Mouse (Mus musculus) large intestine, adult 2 months (tissue): ENCODE results near the gene Klk8. TPM values are rescaled to one million over a fixed set of nuclear protein-coding genes. Genes with fewer than 3 reads are reported as not detected.

Experiments used
- polyA plus RNA-seq: library from polyadenylated mRNA; depleted of rRNA; stranded (reverse); fragments of >200 nt; gene quantifications from 2 replicates; pipeline ENCODE4 v1.2.3, GENCODE M21; 2012; rRNA removed

The Klk8 gene
- polyA plus RNA-seq, 1 experiment, result 3.1 TPM

Other genes starting within 250 kb of the Klk8 start
- gene Zfp658, start 235.3 kb upstream of the Klk8 start, polyA plus RNA-seq, result 0.83 and 1.3 TPM in 2 replicates
- gene Zfp719, start 218.0 kb upstream of the Klk8 start, polyA plus RNA-seq, result 0.98 and 1.7 TPM in 2 replicates
- 0.10 TPM in 1 of 2 replicates, not detected in the other for gene Zfp819, start 190.4 kb upstream of the Klk8 start, polyA plus RNA-seq
- gene Ceacam18, start 162.9 kb upstream of the Klk8 start, polyA plus RNA-seq, result 19.4 and 35.3 TPM in 2 replicates
- 4.4 and 4.8 TPM in 2 replicates for gene Siglece, start 137.4 kb upstream of the Klk8 start, polyA plus RNA-seq
- gene Ctu1, start 125.6 kb upstream of the Klk8 start, polyA plus RNA-seq, result 8.8 and 9.2 TPM in 2 replicates
- 0.16 TPM in 2 replicates for gene Klk14, start 107.2 kb upstream of the Klk8 start, polyA plus RNA-seq
- not detected in 2 replicates for gene Klk13, start 85.0 kb upstream of the Klk8 start, polyA plus RNA-seq
- gene Klk12, start 28.7 kb upstream of the Klk8 start, polyA plus RNA-seq, result not detected in 2 replicates
- not detected in 2 replicates for gene Klk11, start 23.0 kb upstream of the Klk8 start, polyA plus RNA-seq
- gene Klk10, start 16.5 kb upstream of the Klk8 start, polyA plus RNA-seq, result 0.21 and 0.69 TPM in 2 replicates
- not detected in 2 replicates for gene Klk9, start 5.7 kb upstream of the Klk8 start, polyA plus RNA-seq
- gene Klk7, start 13.7 kb downstream of the Klk8 start, polyA plus RNA-seq, result not detected in 2 replicates
- not detected in 2 replicates for gene Klk6, start 26.9 kb downstream of the Klk8 start, polyA plus RNA-seq
- gene Klk5, start 44.4 kb downstream of the Klk8 start, polyA plus RNA-seq, result not detected in 2 replicates
- gene Klk4, start 83.6 kb downstream of the Klk8 start, polyA plus RNA-seq, result not detected in 2 replicates
- not detected in 2 replicates for gene Klk15, start 136.2 kb downstream of the Klk8 start, polyA plus RNA-seq
- gene Klk1b8, start 153.1 kb downstream of the Klk8 start, polyA plus RNA-seq, result not detected in 2 replicates
- gene Klk1b1, start 169.2 kb downstream of the Klk8 start, polyA plus RNA-seq, result not detected in 2 replicates
- not detected in 2 replicates for gene Klk1b9, start 178.5 kb downstream of the Klk8 start, polyA plus RNA-seq
- gene Klk1b11, start 198.3 kb downstream of the Klk8 start, polyA plus RNA-seq, result not detected in 2 replicates
- not detected in 2 replicates for gene Klk1b26, start 214.6 kb downstream of the Klk8 start, polyA plus RNA-seq